Mouse (Mus musculus) MN1 (cell line): ENCODE results near the gene Gsn.

Experiments used
- DNase-seq: peaks from one replicate; pipeline ENCODE4 v3.0.0-alpha.2; 2016; ENCODE audit warnings: low spot score

Gene Gsn

GRCm38 (mm10) chr2:35255885-35256833 is at the start of gene Gsn:
Gene Gsn, plus strand, starts transcription at chr2:35256380.
- DNase-seq, result peak; percentile 85

DNA sequence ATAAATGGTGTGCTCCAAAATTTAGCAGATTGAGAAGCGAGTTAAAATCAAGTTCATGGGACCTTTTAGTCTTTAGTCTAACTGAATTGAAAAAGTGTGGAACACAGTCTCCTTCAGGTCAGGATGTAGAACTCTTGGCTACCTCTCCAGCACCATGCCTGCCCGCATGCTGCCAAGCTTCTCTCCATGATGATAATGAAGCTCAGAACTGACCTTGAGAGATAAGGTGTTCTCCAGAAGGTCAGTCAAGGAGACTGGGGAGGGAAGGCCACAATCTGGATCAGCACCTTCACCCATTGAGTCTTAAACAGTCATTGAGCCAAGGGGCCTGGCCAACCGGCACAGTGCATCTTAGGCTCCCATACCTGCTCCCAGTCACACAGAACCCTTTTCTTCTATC is 49.4 kb upstream of the Gsn start:
- DNase-seq, result no peak

GRCm38 (mm10) chr2:35208054-35208453 is 48.1 kb upstream of the Gsn start:
- DNase-seq, result peak; percentile 38

DNA sequence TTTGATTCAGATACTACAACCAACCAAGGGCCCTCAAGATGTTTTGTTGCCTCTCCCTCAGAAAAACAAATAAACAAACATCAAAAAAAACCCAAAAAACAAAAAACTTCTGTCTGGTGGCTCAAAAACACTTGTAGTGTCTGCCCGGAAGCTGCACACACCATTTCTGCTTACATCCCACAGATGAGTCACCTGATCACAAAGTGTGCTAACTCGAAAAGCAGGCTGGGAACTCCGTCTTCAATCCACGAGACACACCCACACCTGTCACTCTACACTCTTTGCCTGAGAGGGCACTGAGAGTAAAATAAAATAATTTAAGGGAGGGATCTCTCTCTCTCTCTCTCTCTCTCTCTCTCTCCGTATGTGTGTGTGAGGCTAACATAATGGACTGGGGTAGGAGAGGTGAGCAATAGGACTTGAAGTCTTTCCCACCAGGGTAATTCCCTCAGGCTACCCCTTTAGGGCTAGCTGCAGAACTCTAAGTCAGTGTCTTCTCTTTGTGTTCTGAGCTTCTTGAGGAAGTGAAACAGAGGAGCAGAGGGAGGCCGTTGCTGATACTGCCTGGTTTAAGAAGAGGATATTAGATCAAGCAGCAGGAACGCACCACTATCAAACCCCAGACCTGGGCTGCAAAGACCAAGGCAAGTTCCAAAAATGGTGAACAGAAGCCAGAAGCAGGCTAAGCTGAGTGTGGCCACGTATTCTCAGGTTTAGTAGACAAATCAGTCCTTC is 47.1 kb upstream of the Gsn start:
- no peak for DNase-seq

DNA sequence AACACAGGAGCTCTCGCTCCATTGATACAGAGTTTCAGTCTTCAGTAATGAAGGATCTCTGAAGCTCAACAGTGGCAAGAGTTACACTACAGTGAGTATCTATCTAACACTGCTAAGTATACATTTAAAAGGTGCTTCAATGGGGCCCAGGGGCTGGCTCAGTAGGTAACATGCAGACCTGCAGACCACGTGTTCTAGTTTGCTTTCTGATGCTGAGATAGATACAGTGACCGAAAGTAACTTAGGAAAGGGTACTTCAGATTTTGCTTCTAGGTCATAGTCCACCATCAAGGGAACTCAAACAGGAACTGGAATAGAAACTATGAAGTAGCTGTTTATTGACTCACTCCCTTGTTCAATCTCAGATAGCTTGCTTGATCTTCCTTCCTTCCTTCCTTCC is 44.5 kb upstream of the Gsn start:
- DNase-seq, result no peak

DNA sequence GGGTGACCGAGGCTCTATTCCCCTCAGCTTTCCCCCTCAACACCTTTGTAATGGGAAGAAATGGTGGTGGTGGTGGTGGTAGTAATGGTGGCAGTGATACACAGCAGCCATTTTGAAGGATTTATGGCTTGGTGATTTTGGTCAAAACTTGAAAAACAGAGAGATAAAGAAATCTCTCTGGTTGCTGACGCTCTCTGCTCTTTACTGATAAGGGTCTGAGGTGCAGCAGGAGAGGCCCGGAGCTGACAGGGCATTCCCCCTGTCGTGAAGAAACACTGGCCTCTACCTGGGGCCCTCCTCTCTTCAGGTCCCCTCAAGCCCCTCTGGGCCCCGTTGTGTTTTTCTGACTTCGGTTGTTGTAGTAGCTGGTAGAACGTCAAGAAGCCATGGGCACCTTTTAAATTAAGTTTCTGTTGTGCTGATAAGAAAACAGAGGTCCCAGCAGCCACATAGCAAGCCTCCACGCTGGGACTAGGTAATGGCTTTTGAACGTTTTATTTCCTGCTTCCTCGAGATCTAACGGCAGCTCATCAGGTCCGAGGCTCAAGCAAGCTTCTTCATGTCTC is 42.8 kb upstream of the Gsn start:
- no peak for DNase-seq

DNA sequence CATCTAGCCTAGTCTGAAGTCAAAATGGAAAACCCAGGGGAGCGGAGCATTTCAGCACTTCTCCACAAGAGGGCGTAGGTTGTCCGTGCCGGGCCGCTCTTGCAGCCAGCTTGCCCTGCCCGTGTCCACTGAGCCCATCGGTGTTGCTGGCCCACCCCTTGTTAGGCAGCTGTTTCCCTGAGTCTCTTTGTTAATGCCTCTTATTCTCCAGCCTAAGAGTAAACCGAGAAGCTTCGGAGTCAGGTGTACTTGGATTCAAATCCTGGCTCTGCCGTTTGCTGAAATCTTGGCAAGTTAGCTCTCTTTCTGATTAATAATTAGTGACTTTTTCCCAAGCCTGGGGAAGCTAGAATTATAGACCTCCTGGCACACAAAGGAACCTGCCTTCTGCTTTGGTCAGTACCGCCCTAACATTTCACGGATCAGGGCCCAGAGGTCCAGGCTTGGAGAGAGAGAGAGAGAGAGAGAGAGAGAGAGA is 41.3 kb upstream of the Gsn start:
- DNase-seq, result peak; percentile 88

DNA sequence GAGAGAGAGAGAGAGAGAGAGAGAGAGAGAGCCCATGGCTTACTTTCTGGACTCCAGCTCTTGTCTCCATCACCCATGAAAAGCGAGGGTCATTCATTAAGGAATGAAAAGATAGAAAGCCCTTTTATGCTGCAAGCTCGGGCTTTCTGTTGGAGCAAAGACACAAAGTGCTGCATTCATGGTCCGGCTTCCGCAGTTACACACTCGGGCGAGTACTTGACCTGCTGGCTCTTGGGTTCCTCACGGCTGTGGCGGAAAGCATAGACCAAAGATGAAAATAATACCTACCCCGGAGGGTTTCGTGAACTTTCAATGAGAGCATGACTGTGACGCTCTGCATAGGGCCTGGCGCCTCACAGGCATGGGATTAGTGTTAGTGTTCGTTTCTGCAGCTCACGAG is 40.8 kb upstream of the Gsn start:
- no peak for DNase-seq

GRCm38 (mm10) chr2:35216701-35217100 is 39.5 kb upstream of the Gsn start:
- DNase-seq, result no peak

GRCm38 (mm10) chr2:35218736-35219135 is 37.4 kb upstream of the Gsn start:
- no peak for DNase-seq

GRCm38 (mm10) chr2:35222822-35223391 is 33.3 kb upstream of the Gsn start:
- DNase-seq, result no peak

DNA sequence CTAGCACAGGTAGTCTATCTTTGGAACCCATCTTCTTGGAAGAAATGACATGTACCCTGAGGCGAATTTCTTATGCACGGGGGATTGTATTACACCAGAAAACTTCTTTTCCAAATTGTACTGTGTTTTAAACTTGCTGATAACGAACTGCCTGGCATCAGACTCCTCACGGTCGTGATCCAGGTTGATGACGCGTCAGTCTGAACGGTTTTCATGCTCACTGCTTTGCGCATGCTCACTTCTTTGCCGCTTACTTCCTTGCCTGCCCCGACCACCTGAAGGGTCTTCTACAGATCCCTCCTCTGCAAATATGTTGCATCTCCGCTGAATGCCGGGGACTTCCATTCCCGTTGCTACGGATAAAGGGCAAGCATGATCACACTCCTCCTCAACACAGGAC is 31.9 kb upstream of the Gsn start:
- DNase-seq, result no peak

DNA sequence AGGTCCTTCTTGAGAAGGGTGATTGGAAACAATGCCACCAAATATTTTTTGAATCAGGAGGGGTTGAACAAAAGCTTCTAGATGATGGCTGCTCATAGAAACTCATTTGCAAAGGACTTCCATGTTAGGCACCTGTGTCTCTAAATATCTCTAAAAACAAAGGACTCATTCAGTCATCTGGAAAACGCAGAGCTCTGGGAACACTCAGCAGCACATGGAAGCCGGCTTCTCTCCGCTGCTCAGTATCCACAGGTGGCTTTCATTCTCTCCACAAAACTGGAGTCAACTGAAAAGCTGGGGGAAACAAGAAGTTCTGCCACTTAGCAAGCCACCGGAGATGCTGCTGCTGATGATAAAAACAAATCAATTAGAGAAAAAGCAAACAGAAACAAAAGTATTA is 28.0 kb upstream of the Gsn start:
- no peak for DNase-seq

DNA sequence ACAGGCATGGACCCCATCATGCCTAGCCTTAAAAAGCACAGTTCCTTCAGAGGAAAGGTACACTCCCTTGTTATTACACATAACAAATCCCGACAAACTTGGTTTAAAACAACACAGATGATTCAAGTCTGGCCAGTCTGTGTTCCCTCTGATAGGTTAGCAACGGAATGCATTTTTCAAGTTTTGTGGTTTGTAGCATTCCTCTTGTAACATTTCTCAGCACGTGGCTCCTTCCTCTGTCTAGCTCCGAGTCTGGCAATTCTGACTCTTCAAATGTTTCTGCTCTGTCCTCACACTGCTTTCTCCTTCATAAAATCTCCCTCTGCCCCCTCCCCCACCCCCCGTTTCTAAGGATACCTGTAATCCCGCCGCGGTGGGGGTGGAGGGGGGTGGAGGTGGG is 26.0 kb upstream of the Gsn start:
- no peak for DNase-seq

DNA sequence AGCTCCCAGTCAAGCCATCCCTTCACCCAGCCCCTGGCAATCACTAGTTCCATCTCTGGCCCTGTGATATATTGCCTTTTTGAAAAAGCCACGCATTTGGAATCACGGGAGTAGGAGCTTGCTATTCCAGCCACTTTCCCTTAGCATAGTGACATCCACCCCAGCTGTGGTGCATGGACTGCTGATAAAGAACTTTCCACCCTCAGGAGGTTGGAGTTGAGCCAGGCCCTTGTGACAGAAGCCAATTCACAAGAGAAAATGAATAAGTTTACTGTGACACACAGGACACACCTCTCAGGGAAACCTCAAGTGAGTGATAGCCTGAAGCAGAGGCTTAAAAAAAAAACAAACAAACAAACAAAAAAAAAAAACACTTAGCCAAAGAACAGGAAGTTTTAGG is 24.3 kb upstream of the Gsn start:
- DNase-seq, result no peak

DNA sequence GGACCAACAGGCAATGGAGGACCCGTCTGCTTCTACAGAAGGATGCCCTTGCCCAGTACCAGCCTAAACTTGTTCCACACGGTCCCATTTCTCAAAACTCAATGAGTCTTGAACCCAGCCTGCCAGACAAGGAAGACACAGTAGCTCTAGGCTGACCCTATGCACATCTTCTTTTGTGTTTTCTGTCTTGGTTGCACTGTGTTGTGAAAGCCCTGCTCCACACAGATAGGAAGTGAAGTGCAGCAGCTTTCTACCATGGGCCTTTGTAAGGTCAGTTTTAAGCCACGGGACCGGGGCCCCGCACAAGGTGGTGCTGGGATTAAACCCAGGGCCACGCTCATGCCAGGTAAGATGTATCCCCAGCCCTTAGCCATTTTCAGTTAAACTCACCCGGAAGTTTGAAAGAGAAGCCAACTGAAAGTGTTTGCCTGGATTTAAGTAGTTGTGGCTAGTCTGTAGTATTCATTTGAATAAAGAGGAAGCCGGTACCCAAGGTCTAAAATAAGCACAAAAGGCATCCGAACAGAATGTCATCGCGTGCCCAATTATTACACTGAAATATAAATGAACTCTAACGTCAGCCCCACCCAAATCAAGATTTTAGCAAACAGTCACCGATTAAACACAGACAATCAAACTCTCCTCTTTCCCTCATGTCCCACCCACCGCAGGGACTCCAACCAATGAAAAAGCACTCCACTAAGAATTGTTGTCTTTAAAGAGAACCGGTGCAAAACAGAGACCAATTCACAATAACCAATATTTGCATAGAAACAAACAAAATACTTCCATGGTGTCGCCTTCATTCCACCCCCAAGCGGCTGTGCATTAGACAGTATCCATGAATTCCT is 23.4 kb upstream of the Gsn start:
- DNase-seq, result no peak

GRCm38 (mm10) chr2:35233898-35234297 is 22.3 kb upstream of the Gsn start:
- DNase-seq, result no peak

- peak; percentile 71 for DNase-seq
These were observed 21.2 kb upstream of the Gsn start for GRCm38 (mm10) chr2:35235021-35235420.

DNA sequence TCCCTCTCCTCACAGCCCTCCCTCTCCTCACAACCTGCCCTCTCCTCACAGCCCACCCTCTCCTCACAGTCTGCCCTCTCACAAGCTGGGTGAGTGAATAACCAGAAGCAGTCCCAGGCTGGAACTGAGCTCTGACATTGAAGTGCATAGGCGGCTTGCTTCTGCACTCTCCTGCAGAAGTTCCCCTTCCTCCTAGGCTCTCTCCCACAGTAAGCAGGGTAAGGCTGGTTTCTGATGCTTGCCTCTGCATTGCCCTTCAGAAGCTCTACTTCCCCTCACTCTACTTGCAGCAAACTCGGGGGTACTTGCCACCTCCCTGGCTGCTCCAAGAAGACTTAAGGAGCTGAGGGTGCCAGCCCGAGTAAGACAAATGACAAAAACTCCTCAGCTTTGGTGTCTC is 11.9 kb upstream of the Gsn start:
- DNase-seq, result no peak

- no peak for DNase-seq
These were observed 8.4 kb upstream of the Gsn start for GRCm38 (mm10) chr2:35247763-35248162.

GRCm38 (mm10) chr2:35252733-35253132 is 3.4 kb upstream of the Gsn start:
- DNase-seq, result no peak

- no peak for DNase-seq
These were observed 2.4 kb upstream of the Gsn start for GRCm38 (mm10) chr2:35253751-35254150.
